Mouse (Mus musculus) lung, adult 2 months (tissue): ENCODE data around the gene Rell1.

ENCODE experiments used
- CTCF ChIP-seq: fragments of 200-500 bp; IDR thresholded peaks from 2 replicates; pipeline ENCODE4 v1.5.1; 2011; ENCODE audit warnings: mild to moderate bottlenecking, low read length, control low read depth; ENCODE audit not compliant: insufficient read depth
- POLR2A ChIP-seq: fragments of 200-500 bp; IDR thresholded peaks from 2 replicates; pipeline ENCODE4 v1.6.1; 2011; ENCODE audit warnings: low read depth, mild to moderate bottlenecking, control low read depth, low read length, borderline replicate concordance; ENCODE audit errors: extremely low read depth

DNA sequence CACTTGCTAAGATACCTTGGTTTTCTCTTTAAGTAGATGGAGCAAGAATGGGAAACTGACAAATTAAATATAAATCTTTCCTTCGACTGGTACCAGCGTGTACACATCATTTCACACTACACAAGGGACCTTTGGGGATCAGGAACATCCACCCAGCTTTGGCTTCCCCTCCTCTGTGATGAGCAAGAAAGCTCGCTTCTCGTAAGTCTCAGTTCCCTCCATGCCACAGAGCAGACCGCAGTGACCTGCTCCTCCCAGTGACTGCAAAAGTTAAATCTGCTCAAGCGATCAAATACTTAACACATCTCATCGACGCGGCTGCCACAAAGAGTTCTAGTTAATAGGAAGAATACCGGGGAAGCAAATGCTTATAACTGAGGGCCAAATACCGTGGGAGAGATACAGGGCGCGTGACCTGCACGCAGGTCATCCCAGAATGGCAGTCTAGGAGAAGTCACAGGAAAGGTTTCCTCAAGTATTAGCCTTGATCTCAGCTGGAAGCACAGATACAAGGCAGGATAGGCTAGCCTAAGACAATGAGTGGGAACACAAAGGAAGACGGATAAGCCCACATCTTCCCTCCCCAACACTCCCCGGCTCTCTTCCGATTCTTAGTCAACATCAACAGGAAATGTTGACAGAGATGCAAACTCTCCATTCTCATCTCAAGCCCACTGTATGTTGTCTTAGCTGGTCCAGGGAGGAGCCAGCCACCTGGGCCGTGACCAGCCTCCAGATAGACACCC lies 9.6 kb downstream of the Rell1 start:
- TF ChIP-seq POLR2A (no peak), CTCF (no peak)
